Mouse (Mus musculus) thymus, postnatal 25 days (tissue): ENCODE data around the gene Slc44a5.
"Not testable (repeated sequence)": the region's sequence is repeated elsewhere in the genome, so short reads cannot be mapped to it uniquely, and the experiment has no call there.

Experiments
- DNase-seq: peaks from one replicate; pipeline ENCODE4 v3.0.0; 2022

Gene Slc44a5

DNA sequence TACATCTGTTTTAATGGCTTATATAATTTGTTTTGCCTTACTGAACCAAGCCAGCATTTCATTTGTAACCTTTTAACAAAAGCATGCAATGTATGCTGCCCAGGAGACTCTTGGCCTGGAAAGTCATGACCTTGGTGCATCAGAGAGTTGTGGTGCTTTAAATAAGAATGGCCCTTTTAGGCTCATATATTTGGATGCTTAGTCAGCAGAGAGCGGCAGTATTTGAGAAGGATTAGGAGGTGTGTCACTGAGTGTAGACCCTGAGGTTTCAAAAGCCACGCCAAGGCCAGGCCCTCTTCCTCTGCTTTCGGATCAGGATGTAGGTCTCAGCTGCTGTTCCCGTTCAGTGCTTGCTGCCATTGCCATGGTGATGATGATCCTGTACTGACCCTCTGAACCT lies 3.8 kb upstream of the Slc44a5 start:
- no peak for DNase-seq

DNA sequence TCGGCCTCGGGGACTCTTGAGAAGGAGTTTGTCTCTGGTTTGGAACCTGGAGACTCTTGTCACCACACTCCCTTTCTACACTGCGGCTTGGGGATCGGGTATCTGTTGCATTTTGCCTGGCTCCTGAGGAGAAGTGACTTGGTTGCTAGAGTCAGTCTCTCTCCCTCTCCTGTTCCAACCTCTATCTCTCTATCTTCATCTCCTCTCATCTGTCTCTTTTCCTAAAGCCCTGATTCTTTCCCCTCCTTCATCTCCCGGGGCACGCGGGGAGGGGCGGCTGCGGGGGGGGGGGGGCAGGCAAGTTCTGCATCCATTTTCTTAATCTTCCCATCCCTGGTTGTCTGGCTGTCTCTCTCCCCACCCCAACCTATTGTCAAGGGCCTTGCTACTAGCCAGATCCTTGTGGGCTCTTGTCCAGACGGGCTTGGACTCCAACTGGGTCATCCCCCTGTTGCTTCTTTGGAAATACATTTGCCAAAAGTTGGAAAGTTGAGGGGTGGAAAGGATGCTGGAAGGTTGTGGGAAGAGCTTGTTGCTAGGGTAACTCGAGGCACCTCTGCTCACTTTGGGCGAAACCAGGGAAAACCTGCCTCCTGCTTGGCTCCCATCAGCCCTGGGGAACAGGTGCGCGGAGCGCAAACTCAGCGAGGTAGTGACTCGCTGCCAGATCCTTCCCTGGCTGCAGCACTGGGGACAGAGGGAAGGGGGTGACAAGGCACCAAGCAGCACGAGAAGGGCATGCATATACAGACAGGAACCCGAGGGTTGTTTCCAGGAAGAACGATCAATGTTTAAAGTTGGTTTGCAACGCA lies 919 bp downstream of the Slc44a5 start:
- no peak for DNase-seq

DNA sequence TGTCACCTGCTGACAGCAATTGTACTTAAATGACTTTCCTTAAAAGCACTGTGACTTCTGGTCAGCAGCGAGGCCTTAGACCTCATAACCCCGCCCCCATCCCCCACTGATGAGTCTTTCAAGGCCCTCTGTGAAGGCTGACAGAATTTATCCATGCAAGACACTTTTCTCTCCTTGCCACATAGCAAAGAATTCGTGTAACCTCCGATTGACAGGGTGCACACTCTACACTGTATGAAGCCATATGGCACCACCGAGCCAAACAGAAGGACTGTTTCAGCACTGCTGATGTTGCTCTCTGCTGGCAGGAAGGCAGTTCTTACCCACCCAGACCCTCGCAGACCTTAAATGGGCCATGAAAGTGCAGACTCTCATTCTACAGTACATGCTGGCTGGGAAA lies 1.8 kb downstream of the Slc44a5 start:
- no peak for DNase-seq

DNA sequence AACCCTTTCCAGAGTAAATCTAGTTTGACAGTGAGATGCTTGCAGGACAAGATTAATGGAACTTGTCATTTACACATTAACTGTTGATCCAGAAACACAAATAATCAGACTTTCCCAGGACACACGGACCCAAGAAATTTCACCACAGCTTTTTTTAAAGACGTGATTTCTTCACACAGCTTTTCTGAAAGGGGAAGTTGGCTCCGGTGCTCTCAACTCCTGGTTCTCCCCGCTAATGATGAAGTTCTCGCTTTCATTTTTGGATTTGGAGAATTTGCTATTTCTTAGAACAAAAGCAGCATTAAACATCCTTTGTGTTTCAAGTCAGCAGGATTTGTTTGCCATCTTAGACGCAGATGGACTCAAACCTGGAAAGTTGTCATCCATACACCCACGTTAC lies 2.6 kb downstream of the Slc44a5 start:
- no peak for DNase-seq

DNA sequence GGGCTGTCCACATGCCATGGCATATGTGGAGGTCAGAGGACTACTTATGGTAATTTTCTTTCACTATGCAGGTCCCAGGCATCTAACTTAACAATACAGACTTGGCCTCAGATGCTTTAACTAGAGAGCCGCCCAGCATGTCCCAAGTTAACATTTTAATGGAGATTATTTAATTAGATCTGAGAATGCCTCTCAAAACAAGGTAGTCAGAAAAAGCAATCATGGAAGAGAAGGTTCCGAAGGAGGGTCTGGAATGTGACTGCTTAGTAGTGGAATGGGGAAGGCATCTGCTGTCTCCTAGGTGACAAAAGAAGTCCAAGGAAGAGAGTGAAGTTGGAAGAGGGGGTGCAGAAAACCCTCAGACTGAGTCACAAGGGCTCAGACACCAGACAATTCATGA lies 7.4 kb downstream of the Slc44a5 start:
- DNase-seq = no peak

DNA sequence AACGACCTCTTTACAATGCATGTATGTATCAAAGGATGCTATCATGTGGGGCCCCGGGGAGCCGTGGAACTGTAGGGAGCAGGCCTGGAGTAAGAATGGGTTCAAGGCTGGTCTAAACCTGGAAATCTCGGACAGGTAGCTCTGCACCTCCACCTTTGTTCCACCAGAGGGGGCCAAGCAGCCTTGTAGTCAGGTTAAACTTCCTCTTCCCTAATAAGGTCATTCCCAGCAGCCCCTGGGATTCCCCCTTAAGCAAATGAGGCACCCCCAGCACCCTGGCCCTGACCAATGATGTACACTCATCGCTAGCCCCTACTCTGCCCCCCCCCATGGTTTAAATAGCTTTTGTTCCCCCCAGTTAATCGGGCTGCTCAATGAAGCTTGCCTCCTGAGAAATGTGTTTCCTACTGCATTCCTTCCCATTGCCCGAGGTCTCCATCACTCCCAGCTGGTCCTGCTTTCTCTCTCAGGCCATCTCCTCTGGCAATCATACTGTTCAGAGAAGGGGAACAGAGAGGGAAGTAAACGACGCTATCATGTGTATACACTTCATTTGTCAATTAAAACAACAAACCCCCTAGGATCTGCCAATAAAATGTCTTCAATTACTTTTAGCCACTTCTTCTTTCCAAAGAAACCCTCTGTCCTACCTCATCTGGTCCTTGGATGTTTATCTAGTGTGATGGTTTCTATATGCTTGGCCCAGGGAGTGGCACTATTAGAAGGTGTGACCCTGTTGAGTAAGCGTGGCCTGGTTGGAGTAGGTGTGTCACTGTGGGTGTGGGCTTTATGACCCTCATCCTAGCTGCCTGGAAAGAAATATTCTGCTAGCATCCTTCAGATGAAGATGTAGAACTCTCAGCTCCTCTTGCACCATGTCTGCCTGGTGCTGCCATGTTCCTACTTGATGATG lies 11.4 kb downstream of the Slc44a5 start:
- DNase-seq = no peak

DNA sequence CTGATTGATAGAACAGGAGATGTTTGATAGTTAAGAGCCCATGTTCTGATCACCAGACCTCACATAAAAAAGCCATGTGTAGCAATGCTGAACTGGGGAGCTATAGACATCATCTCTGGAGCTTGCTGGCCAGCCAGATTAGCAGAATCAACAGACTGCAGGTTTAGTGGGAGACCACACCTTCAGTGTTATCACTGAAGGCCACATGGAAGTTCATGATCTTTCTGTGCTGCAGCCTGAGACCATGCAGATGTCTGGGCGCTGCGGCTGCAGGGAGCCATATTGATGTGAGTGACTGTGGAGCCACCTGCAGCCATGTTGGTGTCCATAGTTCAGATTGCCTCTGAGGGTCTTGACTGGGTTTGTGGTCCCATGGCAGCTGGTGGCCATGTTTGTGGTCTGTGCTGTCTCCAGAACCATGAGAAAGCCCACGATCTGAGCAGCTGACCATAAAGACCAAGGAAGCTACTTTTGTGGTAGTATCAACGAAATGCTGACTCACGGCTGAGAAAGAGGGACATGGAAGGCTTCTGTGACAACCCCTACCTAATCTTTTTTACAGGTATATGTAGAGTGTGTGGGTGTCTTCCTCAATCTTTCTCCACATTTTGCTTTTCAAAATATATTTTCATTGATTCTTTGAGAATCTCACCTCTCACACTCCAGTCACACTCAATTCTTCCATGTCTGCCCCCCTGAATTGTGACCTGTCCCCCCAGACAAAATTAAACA lies 26.7 kb downstream of the Slc44a5 start:
- no peak for DNase-seq

DNA sequence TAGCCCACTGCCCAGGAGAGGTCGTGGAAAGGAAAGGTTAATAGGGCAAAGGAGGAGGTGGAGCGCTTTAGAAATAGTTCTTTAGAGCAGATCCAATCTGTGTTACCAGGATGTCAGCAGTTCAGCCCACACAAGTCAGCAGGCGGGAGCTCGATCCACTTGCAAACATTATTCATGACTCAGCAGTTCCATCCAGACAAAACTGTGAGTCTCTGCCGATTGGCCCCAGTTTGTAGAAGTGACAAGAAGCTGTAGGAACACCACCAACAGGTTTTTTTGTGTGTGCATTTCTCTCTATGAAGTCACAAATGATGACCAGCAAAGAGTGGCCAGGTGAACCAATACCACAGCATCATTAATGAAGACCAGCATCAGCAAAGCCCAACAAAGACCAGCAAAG lies 28.1 kb downstream of the Slc44a5 start:
- DNase-seq = no peak

DNA sequence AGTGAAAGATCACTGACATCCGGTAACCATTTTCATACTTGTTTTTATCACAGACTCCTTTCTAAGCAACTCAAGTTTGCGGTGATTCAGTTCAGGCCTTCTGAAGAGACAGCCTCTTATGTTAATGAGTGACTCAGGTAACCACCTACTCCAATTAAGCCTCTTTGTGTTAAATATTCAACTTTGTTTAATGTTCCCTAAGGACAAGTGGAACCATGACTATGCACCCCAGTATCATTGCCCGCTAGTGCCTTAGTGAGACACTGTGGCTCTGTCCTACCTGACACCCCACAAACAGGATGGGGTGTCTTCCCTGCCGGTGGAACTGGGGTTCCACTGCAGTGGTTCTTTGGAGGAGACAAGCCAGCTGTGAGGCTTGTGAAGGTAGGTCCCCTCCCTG lies 73.6 kb downstream of the Slc44a5 start:
- no peak for DNase-seq

DNA sequence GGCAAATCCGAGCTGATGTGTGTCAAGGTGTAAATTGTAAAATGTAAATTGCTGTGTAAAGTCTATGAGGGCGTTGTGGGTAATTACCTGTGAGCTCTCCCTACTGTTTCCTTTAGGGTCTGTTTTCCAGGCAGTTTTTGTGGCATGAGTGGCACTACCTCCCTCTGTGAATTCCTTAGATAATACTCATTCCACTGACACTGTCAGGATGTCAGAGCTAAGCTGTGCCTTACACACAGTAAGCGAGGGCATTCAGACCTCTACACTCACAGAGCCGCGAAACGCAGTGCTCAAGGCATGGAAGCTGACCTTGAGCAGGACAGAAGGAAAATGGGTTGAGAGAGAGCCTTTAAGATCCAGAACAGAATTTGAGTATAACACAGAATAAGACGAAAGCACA lies 80.1 kb downstream of the Slc44a5 start:
- DNase-seq = no peak

DNA sequence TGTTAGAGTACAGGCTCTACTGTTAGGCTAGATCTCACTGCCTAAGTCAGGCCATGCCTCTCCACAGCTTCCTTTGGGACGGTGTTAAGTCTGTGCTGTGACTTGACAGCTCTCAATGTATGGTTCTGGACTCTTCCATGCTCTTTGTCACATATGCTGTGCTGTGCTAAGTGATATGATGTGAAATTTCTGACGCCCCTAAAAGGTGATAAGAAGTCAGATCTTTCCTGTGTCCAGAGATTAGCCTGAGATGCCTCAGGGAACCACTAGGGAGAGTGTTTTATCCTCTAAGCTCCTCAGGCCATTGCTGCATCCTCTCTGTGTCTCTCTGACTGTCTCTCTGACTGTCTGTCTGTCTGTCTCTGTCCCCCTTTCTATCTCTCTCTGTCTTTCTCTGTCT lies 84.2 kb downstream of the Slc44a5 start:
- no peak for DNase-seq

DNA sequence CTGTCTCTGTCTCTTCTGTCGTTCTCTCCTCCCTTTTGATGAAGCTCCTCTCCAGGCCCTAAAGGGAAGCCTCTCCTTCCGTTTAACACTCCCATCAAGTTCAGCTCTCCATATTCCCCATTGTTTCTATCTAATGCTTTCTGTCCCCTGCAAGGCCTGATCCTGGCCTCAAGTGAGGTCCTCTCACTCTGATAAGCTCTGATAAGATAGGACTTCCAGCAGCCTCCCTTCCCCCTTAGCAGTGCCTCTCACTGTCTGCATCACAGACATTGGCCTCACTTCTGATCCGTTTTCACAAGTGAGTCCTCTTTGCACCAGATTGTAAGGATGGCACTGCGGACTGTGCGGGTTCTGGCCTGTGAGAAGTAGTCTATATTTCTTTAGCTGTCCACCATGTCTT lies 85.0 kb downstream of the Slc44a5 start:
- DNase-seq = no peak

DNA sequence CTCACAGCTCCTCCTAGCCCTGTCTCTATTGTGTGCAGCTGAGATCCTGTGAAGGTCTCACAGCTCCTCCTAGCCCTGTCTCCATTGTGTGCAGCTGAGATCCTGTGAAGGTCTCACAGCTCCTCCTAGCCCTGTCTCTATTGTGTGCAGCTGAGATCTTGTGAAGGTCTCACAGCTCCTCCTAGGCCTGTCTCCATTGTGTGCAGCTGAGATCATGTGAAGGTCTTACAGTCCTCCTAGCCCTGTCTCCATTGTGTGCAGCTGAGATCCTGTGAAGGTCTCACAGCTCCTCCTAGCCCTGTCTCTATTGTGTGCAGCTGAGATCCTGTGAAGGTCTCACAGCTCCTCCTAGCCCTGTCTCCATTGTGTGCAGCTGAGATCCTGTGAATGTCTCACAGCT lies 98.8 kb downstream of the Slc44a5 start:
- not testable (repeated sequence) for DNase-seq

DNA sequence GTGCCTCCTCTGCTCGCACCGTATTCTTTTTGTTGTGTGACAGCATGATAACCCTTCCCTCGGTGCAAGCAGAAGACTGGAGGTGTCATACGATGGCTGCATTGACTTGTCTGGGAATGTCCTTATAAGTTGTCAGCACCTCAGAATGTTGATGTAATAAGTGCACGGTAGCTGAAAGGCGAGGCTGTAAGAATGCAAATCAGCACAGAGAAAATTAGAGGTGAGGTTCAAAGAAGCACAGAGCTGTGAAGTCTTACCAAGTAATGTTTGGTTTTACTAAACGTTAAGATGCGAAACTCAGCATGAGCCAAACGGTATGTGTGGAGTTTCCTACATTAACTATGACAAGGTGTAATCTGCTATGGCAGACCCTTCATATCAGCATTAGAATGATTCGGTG lies 102.5 kb downstream of the Slc44a5 start:
- DNase-seq = no peak

DNA sequence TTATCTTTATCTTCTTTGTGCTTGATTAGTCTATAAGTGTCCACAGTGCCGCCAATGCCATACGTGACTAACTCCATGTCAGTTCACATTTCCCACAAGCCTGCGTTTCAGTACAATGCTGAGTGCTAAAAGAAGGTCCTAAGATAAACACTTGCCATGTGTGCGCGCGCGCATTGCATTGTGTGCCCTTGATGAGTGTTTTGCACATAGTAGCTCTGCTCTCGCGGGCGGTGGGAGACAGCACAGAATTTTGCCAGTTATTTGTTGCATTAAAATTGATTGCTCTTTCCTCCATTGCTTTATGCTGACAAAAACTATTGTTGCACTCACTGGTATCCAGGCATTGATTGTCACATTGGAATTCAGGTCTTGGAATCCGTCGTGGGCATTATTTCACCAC lies 108.5 kb downstream of the Slc44a5 start:
- DNase-seq = no peak

DNA sequence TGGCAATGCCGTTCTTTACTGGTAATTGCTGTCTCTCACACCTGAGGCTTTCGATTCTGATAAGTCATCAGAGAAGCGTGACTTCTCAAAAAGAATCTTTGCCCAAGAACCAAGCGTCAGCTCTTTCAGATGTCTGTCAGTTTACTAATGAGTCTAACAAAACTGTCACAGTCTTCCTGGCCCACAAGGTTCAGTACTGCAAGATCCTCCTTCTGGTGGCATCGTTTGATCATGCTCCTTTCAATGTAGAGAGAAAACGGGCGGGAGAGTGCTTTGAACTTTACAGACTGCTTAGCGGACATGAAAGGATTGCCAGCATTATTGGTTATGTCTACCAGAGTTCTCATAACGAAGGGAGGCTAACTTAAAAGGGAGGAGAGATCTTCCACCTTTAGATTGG lies 109.0 kb downstream of the Slc44a5 start:
- DNase-seq = no peak

DNA sequence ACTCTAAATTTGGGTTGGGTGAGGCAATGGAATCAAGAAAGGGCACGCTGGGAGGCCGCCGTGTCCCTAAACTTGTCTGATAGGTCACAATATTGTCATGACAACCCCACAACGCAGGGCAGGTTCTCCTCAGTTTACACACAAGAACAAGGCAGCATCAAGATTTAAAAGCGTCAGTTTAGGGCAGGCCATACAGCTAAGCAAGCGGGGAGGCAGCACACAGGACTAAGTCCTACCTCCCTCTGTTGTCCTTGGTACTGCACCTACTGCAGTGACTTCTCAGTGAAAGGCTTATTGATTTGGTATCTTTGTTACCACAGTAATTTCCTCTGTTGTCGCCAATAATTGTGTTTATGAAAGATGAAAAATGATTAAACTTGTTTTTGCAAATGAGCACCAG lies 109.7 kb downstream of the Slc44a5 start:
- no peak for DNase-seq

DNA sequence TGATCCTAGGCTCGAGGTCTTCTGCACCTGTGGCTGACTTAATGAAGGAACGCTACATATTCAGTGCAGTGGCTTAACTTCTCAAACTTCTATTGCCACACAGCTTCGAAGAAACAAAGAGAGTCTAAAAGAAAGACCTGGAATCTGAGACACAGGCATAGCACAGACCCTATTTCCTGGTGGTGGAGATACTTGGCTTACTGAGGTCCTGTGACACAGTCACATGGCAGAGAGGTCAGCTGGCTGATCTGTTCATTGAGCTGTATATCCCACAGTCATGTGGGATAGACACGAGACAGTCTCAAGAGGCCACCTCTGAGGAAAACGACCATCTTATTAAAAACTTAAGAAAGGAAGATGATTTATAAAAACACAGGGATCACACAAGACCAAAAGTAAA lies 116.8 kb downstream of the Slc44a5 start:
- DNase-seq = no peak

DNA sequence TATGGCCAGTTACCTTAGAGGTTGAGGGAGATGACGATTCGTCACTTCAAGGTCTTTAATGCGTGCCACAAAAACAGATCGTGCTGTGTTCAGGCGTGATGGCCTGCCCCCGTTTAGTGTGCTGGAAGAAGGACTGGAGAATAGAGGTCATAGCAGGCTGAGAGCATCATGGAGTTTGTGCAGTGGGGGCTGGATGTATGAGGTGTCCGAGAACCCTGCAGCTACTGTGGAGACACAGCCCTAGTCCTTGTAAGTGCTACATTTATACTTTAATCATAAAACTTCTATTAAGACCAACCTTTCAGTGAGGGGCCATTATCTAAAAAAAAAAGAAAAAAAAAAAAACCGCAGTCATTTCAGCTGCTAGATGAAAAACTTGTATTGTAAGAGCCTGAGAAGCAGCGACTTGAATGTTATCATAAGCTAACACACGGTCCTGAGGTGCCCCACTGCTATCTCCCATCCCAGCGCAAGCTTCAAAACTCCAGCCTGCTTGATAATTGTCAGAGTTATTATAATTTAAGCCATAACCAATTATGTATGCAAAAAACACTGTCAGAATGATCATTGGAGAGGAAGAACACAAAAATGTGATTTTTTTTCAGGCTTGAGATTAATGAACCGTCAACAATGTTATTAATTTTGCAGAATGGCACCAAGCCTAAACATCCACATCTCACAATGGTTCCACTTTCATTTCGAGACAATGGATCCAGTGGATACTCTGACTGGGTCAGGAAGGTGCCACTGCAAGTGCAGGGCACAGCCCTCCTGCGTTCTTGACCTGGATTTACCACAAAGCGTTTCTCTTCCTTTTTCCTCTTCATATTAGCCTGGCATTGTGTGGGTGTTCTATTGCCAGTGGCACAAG lies 118.5 kb downstream of the Slc44a5 start:
- DNase-seq = no peak

DNA sequence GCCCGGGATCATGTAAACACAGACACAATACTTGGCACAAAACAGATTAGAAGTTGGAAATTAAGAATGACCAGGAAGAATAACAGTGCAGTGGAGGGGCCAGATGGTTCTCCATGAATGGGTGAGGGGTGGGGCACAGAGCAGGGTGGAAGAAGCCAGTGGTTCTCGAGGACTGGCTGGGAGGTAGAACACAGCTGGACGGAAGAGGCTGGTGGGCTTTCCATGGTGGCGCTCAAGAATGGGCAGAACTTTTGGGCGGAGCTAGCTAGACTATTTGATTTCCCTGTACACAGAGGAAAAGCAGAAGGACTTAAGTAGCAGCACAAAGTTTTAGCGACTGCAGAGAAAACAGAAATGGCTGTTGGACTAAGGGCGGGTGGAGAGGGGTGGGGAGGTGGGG lies 119.2 kb downstream of the Slc44a5 start:
- no peak for DNase-seq

DNA sequence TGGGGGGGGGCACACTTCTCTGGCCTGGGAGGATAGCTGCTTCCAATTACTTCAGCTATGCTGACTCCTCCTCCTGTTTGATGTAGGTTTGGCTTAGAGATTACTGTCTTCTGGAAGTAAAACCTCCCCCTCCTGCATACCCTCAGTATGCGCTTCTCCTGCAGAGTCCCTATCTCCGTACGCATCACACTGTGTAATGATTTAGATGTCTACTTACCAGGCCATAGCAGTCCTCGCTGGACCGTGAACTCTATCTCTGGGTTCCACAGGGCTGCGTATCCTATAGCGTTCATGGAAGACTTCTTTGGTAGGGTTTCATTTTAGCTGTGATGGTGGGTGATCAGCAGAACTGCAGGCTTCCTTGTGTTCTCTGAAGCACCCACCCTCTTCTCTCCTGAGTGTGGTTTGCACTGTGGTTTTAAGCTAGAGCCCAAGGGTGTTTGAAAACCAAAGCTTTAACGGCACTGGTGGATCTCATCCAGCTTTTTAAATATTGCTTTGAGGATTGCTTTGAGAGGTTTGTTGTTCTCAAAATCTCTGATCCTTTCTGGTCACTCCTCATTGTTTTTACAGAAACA lies 120.6 kb downstream of the Slc44a5 start:
- no peak for DNase-seq

DNA sequence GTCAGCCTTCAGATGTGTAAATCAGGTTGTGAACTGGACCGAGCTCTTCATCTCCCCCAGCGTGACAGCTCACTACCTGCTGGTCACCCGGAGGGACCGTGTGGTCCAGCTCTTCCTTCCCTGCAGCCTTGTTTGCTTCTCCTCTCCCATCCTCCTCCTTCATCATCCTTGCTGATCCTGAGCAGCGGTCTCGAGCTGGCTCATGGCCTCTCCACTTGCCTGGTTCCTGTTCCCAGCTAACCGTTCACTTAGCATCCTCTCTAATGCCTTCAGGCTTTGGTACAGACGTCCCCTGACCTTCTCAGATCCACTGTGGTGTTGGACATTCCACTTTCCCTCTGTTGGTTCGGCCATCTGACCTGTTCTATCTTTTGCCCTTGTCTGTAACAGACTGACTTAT lies 128.4 kb downstream of the Slc44a5 start:
- DNase-seq = no peak
